Mouse (Mus musculus) midbrain, embryonic 13.5 days (tissue): Measurements from ENCODE around the gene Ccdc163. TPM values are rescaled to one million over a fixed set of nuclear protein-coding genes. Genes with fewer than 3 reads are reported as not detected.
A peak's percentile ranks its signal among the peaks of the same experiment; 100 is the strongest.

ENCODE experiments used
- ATAC-seq: fragments of 200-750 bp; cut with Nextera tagmentation; 2 replicates; pipeline ENCODE4 v1.8.0; 2017; ENCODE audit warnings: mild to moderate bottlenecking, moderate TSS enrichment, moderate library complexity
- H3K27ac ChIP-seq: fragments of 300-500 bp; sonication (generic); 2 replicates; pipeline ENCODE4 v1.5.1; 2015; ENCODE audit warnings: inconsistent platforms, mild to moderate bottlenecking, moderate library complexity
- H3K27me3 ChIP-seq: fragments of 300-500 bp; sonication (generic); 2 replicates; pipeline ENCODE4 v1.6.1; 2015; ENCODE audit warnings: mild to moderate bottlenecking, inconsistent platforms
- H3K36me3 ChIP-seq: fragments of 300-500 bp; sonication (generic); 2 replicates; pipeline ENCODE4 v1.6.1; 2015; ENCODE audit warnings: mild to moderate bottlenecking, inconsistent platforms
- H3K4me1 ChIP-seq: fragments of 300-500 bp; sonication (generic); replicated peaks from 2 replicates; pipeline ENCODE4 v1.6.1; 2015; ENCODE audit warnings: inconsistent platforms
- H3K4me2 ChIP-seq: fragments of 300-500 bp; sonication (generic); replicated peaks from 2 replicates; pipeline ENCODE4 v1.6.1; 2015; ENCODE audit warnings: moderate library complexity, mild to moderate bottlenecking, inconsistent platforms
- H3K4me3 ChIP-seq: fragments of 300-500 bp; sonication (generic); replicated peaks from 2 replicates; pipeline ENCODE4 v1.5.1; 2015; ENCODE audit warnings: mild to moderate bottlenecking, inconsistent platforms
- H3K9ac ChIP-seq: fragments of 300-500 bp; sonication (generic); replicated peaks from 2 replicates; pipeline ENCODE4 v1.6.1; 2015; ENCODE audit warnings: mild to moderate bottlenecking, inconsistent platforms
- H3K9me3 ChIP-seq: fragments of 300-500 bp; sonication (generic); 2 replicates; pipeline ENCODE4 v1.6.1; 2016; ENCODE audit warnings: mild to moderate bottlenecking, inconsistent platforms
- WGBS: fragments of 180-500 bp; shearing (Covaris S2); methylation state at CpG from one replicate; pipeline ENCODE4 v1.1.7; 2015; 5-methylcytosine and 5-hydroxymethylcytosine counted together
- polyA plus RNA-seq: library from polyadenylated mRNA; unstranded; fragments of >200 nt; fragmentation: Nextera tagmentation; extraction: Ambion mirVana; gene quantifications from 2 replicates; pipeline ENCODE4 v1.2.1, GENCODE M21; 2015

Gene Ccdc163
- polyA plus RNA-seq, 1 experiment from 2014 or later = 18.8 TPM

DNA sequence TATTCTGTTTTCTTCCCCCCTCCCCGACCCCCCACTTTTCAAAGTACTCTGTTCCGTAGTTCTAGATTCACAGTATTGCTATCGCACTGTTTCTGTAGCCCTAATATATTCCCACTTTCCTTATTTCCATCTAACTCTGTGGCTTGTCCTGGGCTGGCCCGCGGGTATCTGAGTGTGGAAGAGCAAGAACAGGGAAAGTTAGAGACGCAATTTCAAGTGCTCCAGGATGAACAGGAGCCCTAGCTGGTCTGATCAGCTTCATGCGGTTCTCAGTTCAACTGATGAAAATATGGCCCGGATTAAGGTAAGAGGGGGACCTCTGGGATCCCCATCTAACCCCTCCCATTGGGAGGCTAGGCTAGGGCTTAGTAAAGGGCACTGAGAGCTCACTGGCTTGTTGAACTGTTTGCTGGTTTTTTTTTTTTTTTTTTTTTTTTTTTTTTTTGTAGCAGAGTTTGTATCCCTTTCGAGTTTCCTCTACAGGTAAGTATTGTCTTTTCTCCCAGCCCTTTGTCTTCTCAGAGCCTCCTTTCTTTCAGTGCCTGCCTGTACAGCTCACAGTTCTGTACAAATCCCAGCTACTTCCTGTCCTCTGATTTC is 582 bp downstream of the Ccdc163 start:
- ATAC-seq = peak; percentile 53
- no peaks in the 10 kb centered on the region for H3K27me3 ChIP-seq
- no peaks in the 10 kb centered on the region for H3K9me3 ChIP-seq
- 5% methylated on average over 9 of the region's 9 CpGs for WGBS
- H3K36me3 ChIP-seq = peaks cover 11% of the 10 kb centered on the region; the same call in 1 of the 2 replicates
- H3K9ac ChIP-seq = peak overlapping the region; percentile 69
- H3K4me1 ChIP-seq = peaks cover 15% of the 10 kb centered on the region
- H3K4me3 ChIP-seq = peak overlapping the region; percentile 63
- peak overlapping the region; percentile 87 for H3K4me2 ChIP-seq
- no peak overlapping the region for H3K27ac ChIP-seq

- H3K4me2 ChIP-seq = no peak overlapping the region
- peaks cover 5% of the 10 kb centered on the region; the same call in 1 of the 2 replicates for H3K36me3 ChIP-seq
- no peak overlapping the region for H3K4me3 ChIP-seq
- no peak overlapping the region for H3K27ac ChIP-seq
- H3K4me1 ChIP-seq = peaks cover 15% of the 10 kb centered on the region
- no peak for ATAC-seq
- H3K9me3 ChIP-seq = no peaks in the 10 kb centered on the region
- H3K27me3 ChIP-seq = no peaks in the 10 kb centered on the region
- no peak overlapping the region for H3K9ac ChIP-seq
- 98% methylated on average over 2 of the region's 2 CpGs for WGBS
Measured at GRCm38 (mm10) chr4:116710154-116710553, 1.8 kb downstream of the Ccdc163 start.

DNA sequence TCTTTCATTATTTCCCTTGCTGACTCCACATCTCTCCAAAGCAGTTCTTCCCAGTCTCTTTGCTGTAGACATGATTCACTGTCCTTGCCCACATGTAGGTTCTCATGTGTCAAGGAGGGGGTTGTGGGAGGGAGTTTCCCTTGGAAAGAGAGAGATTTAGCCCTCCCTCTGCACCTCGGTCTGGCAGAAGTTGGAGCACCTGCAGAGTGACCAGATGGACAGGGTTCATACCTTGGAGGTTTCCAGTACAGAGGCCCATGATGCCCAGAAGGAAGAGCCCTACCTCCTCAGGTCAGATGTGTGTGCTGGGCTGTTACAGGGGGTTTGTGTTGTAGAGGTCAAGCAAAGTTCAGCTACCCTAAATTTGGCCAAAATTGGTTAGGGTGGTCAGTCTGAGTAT is 4.2 kb downstream of the Ccdc163 start:
- H3K27me3 ChIP-seq = no peaks in the 10 kb centered on the region
- H3K4me2 ChIP-seq = no peak overlapping the region
- H3K4me3 ChIP-seq = no peak overlapping the region
- H3K36me3 ChIP-seq = peaks cover 13% of the 10 kb centered on the region; the same call in 1 of the 2 replicates
- H3K4me1 ChIP-seq = peaks cover 10% of the 10 kb centered on the region
- ATAC-seq = no peak
- H3K27ac ChIP-seq = no peak overlapping the region
- H3K9ac ChIP-seq = no peak overlapping the region
- 96% methylated on average over 1 of the region's 1 CpGs for WGBS
- H3K9me3 ChIP-seq = no peaks in the 10 kb centered on the region

DNA sequence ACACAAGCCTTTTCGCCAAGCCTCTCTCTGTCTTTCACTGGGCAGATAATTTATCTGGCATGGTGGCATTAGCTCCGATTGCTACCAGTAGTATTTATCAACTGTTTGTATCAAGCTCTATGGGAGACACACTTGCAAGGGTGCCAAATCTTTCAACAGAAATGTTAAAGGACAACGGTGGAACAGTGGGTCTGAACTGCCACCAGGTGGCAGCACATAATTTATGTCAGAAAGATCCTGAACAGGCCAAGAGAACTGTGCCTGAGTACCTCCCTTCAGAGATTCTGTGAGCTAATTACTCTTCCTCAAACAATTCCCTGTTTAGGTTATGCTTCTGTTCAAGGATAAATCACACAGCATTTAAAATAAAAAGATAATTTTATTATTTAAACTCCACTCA is 11.1 kb downstream of the Ccdc163 start:
- peaks cover 5% of the 10 kb centered on the region; the same call in 1 of the 2 replicates for H3K27me3 ChIP-seq
- H3K4me1 ChIP-seq = peaks cover 19% of the 10 kb centered on the region
- H3K27ac ChIP-seq = no peak overlapping the region
- H3K4me3 ChIP-seq = no peak overlapping the region
- no peak overlapping the region for H3K9ac ChIP-seq
- H3K4me2 ChIP-seq = no peak overlapping the region
- H3K9me3 ChIP-seq = no peaks in the 10 kb centered on the region
- WGBS = 21% methylated on average over 3 of the region's 3 CpGs
- H3K36me3 ChIP-seq = peaks cover 13% of the 10 kb centered on the region; the same call in 1 of the 2 replicates
- ATAC-seq = peak; percentile 32; the same call in 1 of the 2 replicates

GRCm38 (mm10) chr4:116720343-116721097 is 12.2 kb downstream of the Ccdc163 start, which contains the start of gene Tesk2:
Gene Tesk2 (plus strand): TSS chr4:116720948.
- Histone ChIP-seq H3K36me3 (0 out of 2 replicates have a peak, but pooled peaks cover 4% of the 10 kb centered on the region), H3K4me1 (peaks cover 19% of the 10 kb centered on the region), H3K27me3 (peaks cover 5% of the 10 kb centered on the region; the same call in 1 of the 2 replicates), H3K9me3 (no peaks in the 10 kb centered on the region), H3K27ac (peak within 1 kb of the TSS; percentile 72), H3K4me3 (peak within 1 kb of the TSS; percentile 78), H3K9ac (peak within 1 kb of the TSS; percentile 87), H3K4me2 (peak within 1 kb of the TSS; percentile 94)
- peak; percentile 96 for ATAC-seq
- under 1% methylated on average over 34 of the region's 34 CpGs for WGBS

- 0 out of 2 replicates have a peak, but pooled peaks cover 1% of the 10 kb centered on the region for H3K36me3 ChIP-seq
- H3K27ac ChIP-seq = peak overlapping the region; percentile 72
- H3K4me1 ChIP-seq = peaks cover 19% of the 10 kb centered on the region
- H3K9ac ChIP-seq = peak overlapping the region; percentile 87
- WGBS = under 1% methylated on average over 29 of the region's 29 CpGs
- peak overlapping the region; percentile 94 for H3K4me2 ChIP-seq
- H3K4me3 ChIP-seq = peak overlapping the region; percentile 78
- ATAC-seq = no peak; the same call in 1 of the 2 replicates
- H3K27me3 ChIP-seq = peaks cover 5% of the 10 kb centered on the region; the same call in 1 of the 2 replicates
- no peaks in the 10 kb centered on the region for H3K9me3 ChIP-seq
Measured at GRCm38 (mm10) chr4:116721098-116721628, 12.9 kb downstream of the Ccdc163 start.

DNA sequence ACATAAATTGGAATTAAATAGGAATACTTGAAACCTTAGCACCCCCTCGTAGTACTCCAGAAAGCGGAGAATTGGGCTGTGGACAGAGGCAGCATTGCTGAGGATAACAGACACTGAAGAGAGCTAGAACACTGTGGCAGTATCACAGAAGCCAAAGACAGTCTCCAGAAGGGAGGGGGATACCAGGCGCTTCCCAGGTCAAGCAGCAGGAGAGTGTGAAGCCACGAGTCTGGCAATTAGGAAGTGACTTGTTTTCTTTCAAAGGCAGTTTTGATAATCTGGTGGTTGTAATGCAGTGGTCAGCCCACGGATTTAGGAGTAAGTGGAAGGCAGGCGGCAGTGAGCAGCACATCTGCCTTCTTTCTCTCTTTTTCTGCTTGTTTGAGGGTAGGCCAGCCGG is 13.9 kb downstream of the Ccdc163 start:
- no peaks in the 10 kb centered on the region for H3K9me3 ChIP-seq
- peaks cover 19% of the 10 kb centered on the region for H3K4me1 ChIP-seq
- H3K9ac ChIP-seq = no peak overlapping the region
- peak overlapping the region; percentile 78; the same call in 1 of the 2 replicates for H3K4me3 ChIP-seq
- WGBS = 34% methylated on average over 7 of the region's 7 CpGs
- ATAC-seq = no peak
- H3K27ac ChIP-seq = no peak overlapping the region
- H3K4me2 ChIP-seq = peak overlapping the region; percentile 94
- H3K36me3 ChIP-seq = no peaks in the 10 kb centered on the region
- H3K27me3 ChIP-seq = peaks cover 5% of the 10 kb centered on the region; the same call in 1 of the 2 replicates

- H3K36me3 ChIP-seq = no peaks in the 10 kb centered on the region
- H3K9me3 ChIP-seq = no peaks in the 10 kb centered on the region
- no peak overlapping the region for H3K4me3 ChIP-seq
- ATAC-seq = no peak
- H3K9ac ChIP-seq = no peak overlapping the region
- H3K4me1 ChIP-seq = peaks cover 14% of the 10 kb centered on the region
- peaks cover 5% of the 10 kb centered on the region; the same call in 1 of the 2 replicates for H3K27me3 ChIP-seq
- H3K4me2 ChIP-seq = no peak overlapping the region
- no peak overlapping the region for H3K27ac ChIP-seq
- WGBS = 82% methylated on average over 5 of the region's 5 CpGs
Measured at GRCm38 (mm10) chr4:116725444-116725843, 17.1 kb downstream of the Ccdc163 start.

- Histone ChIP-seq H3K4me2 (no peak overlapping the region), H3K9me3 (no peaks in the 10 kb centered on the region), H3K9ac (no peak overlapping the region), H3K27me3 (peaks cover under 1% of the 10 kb centered on the region; the same call in 1 of the 2 replicates), H3K36me3 (no peaks in the 10 kb centered on the region), H3K27ac (no peak overlapping the region), H3K4me1 (peaks cover 2% of the 10 kb centered on the region), H3K4me3 (no peak overlapping the region)
- WGBS = 88% methylated on average over 3 of the region's 3 CpGs
- no peak for ATAC-seq
Measured at GRCm38 (mm10) chr4:116727401-116727800, 19.1 kb downstream of the Ccdc163 start.

- no peaks in the 10 kb centered on the region for H3K9me3 ChIP-seq
- H3K27me3 ChIP-seq = no peaks in the 10 kb centered on the region
- H3K27ac ChIP-seq = no peak overlapping the region
- no peak overlapping the region for H3K4me2 ChIP-seq
- H3K36me3 ChIP-seq = no peaks in the 10 kb centered on the region
- WGBS = 95% methylated on average over 3 of the region's 3 CpGs
- H3K4me3 ChIP-seq = no peak overlapping the region
- ATAC-seq = no peak
- no peak overlapping the region for H3K9ac ChIP-seq
- no peaks in the 10 kb centered on the region for H3K4me1 ChIP-seq
Measured at GRCm38 (mm10) chr4:116729532-116729931, 21.2 kb downstream of the Ccdc163 start.

- Histone ChIP-seq H3K9me3 (no peaks in the 10 kb centered on the region), H3K4me3 (no peak overlapping the region), H3K36me3 (no peaks in the 10 kb centered on the region), H3K4me2 (no peak overlapping the region), H3K27ac (no peak overlapping the region), H3K4me1 (no peaks in the 10 kb centered on the region), H3K9ac (no peak overlapping the region), H3K27me3 (no peaks in the 10 kb centered on the region)
- no peak for ATAC-seq
- WGBS = 90% methylated on average over 9 of the region's 9 CpGs
Measured at GRCm38 (mm10) chr4:116731077-116731476, 22.8 kb downstream of the Ccdc163 start.

- no peak overlapping the region for H3K27ac ChIP-seq
- ATAC-seq = no peak
- H3K27me3 ChIP-seq = no peaks in the 10 kb centered on the region
- H3K4me1 ChIP-seq = no peaks in the 10 kb centered on the region
- H3K36me3 ChIP-seq = no peaks in the 10 kb centered on the region
- no peak overlapping the region for H3K9ac ChIP-seq
- 86% methylated on average over 5 of the region's 5 CpGs for WGBS
- no peaks in the 10 kb centered on the region for H3K9me3 ChIP-seq
- H3K4me3 ChIP-seq = no peak overlapping the region
- H3K4me2 ChIP-seq = no peak overlapping the region
Measured at GRCm38 (mm10) chr4:116732355-116732754, 24.0 kb downstream of the Ccdc163 start.
